Comparison of ENCODE assay signal across 16 mouse cellular contexts in genomic region chr6:14540333-14540732, GRCm38 (mm10).
"Had no signal": no experiment of that assay in that cellular context is flagged by ENCODE, and none has a peak within 500 bp of the region (broad histone marks: within the 10 kb centered on the region; RNA-seq: fewer than 3 reads in every experiment).

No protein-coding gene starts in this region.

- H3K4me3 ChIP-seq: megakaryocyte, embryonic 14.5 days; midbrain, embryonic 13.5 days; midbrain, embryonic 15.5 days; stomach, embryonic 15.5 days had no signal

- H3K36me3 ChIP-seq: midbrain, embryonic 13.5 days; midbrain, embryonic 15.5 days; stomach, embryonic 15.5 days had no signal

- H3K27ac ChIP-seq: liver, embryonic 14.5 days; macrophage; midbrain, embryonic 13.5 days; midbrain, embryonic 15.5 days; stomach, embryonic 15.5 days; stomach, postnatal 0 days had no signal

- H3K4me1 ChIP-seq: megakaryocyte, embryonic 14.5 days; midbrain, embryonic 13.5 days; midbrain, embryonic 15.5 days; stomach, embryonic 15.5 days had no signal

- ATAC-seq: midbrain, embryonic 13.5 days; midbrain, embryonic 15.5 days had no signal

- H3K9me3 ChIP-seq: midbrain, embryonic 13.5 days; midbrain, embryonic 15.5 days; stomach, embryonic 15.5 days had no signal

- H3K4me2 ChIP-seq: lung, embryonic 14.5 days; midbrain, embryonic 11.5 days; midbrain, embryonic 13.5 days; midbrain, embryonic 15.5 days; stomach, embryonic 15.5 days had no signal

- H3K9ac ChIP-seq: liver, embryonic 14.5 days; lung, embryonic 14.5 days; midbrain, embryonic 13.5 days; midbrain, embryonic 15.5 days; stomach, embryonic 15.5 days had no signal

- H3K27me3 ChIP-seq: megakaryocyte, embryonic 14.5 days; midbrain, embryonic 13.5 days; midbrain, embryonic 15.5 days; stomach, embryonic 15.5 days had no signal

- DNase-seq: lung, adult 18-20 months; lung, embryonic 14.5 days; lung, postnatal 10 days; lung, postnatal 36 days; right cerebral cortex, postnatal 14 days; thymus, adult 2 months; thymus, postnatal 25 days; thymus, postnatal 4 days had no signal
